In the genomic region with DNA sequence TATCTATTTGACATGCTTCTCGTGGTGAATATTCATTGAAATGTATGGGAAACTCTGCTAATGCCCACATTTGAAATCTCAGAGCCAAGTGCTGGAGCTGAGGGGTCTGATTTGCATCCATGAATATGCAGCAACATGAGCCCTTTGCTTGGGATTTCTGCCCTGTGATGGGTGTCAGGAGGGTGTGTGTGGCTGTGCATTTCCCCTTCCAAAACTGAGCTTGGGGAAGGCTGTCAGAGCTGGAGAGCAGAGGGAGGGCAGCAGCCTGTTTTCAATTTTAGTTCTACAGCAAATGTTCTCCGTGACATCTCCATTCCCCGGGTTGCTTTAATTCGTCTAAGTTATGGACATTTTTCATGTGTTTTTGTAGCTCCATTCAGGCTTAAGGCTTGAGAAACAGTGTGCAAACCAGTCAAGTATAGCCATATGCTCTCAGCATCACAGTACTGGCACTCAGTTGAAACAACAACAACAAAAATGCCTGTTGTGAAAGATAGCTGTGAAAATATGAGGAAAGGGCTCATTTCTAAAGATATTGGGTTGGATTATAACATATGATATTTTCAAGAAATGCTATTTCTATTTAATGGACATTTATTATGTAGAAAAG, we compare ENCODE assay signal across 22 mouse cellular contexts.
A peak's percentile ranks its signal among the peaks of the same experiment; 100 is the strongest.
DNase-seq lines count a peak whose midpoint lies in the region; ATAC-seq and TF ChIP-seq lines count a peak whose summit lies in the region.
"Had no signal": no experiment of that assay in that cellular context is flagged by ENCODE, and none has a peak within 500 bp of the region (broad histone marks: within the 10 kb centered on the region; RNA-seq: fewer than 3 reads in every experiment).

No protein-coding gene starts in this region.

- no peak for TF ChIP-seq POLR2A in brain, embryonic 14.5 days (IDR thresholded peaks at IDR 0.05; ENCODE audit: borderline replicate concordance, extremely low read depth, insufficient read depth, insufficient read length, poor library complexity, severe bottlenecking)

- DNase-seq in forebrain, embryonic 14.5 days (ENCODE audit: low spot score), result peak; percentile 33
- no peak for DNase-seq in midbrain, embryonic 11.5 days (ENCODE audit: low spot score, missing footprints)
- DNase-seq in midbrain, embryonic 10.5 days (ENCODE audit: low spot score), result no peak
- peak; percentile 69 for DNase-seq in brain, embryonic 14.5 days (ENCODE audit: low read depth)
- DNase-seq in embryonic facial prominence, embryonic 14.5 days (ENCODE audit: low spot score), result peak; percentile 73
- DNase-seq: adrenal gland, adult 8-10 months; adrenal gland, postnatal 36 days; cerebellum, adult 11 months; cerebellum, adult 8-10 months; cerebellum, postnatal 14 days; embryo, embryonic 11 days; gastrocnemius, adult 2 months; gastrocnemius, postnatal 25 days; kidney, adult 11 months had no signal

- no peak for TF ChIP-seq CTCF in brain, embryonic 14.5 days (IDR thresholded peaks at IDR 0.05; ENCODE audit: borderline replicate concordance, extremely low read depth, insufficient read depth, insufficient read length)

- WGBS in forebrain, embryonic 14.5 days, result 67% methylated on average over 4 of the region's 4 CpGs
- 70% methylated on average over 4 of the region's 4 CpGs for WGBS in forebrain, embryonic 12.5 days
- 79% methylated on average over 4 of the region's 4 CpGs for WGBS in midbrain, embryonic 11.5 days
- 78% methylated on average over 4 of the region's 4 CpGs for WGBS in midbrain, embryonic 10.5 days
- WGBS in embryonic facial prominence, embryonic 14.5 days, result 38% methylated on average over 4 of the region's 4 CpGs

- H3K4me3 ChIP-seq in forebrain, embryonic 14.5 days (ENCODE audit: low read depth, low read length), result no peak overlapping the region
- no peak overlapping the region for H3K4me3 ChIP-seq in forebrain, embryonic 12.5 days (replicated peaks)
- no peak overlapping the region for H3K4me3 ChIP-seq in midbrain, embryonic 11.5 days (ENCODE audit: low read depth, low read length)
- H3K4me3 ChIP-seq in midbrain, embryonic 10.5 days, result no peak overlapping the region
- no peak overlapping the region for H3K4me3 ChIP-seq in embryonic facial prominence, embryonic 14.5 days (ENCODE audit: low read depth, low read length)
- H3K4me3 ChIP-seq: embryonic facial prominence, embryonic 15.5 days; erythroblast, embryonic 14.5 days; gastrocnemius, adult 2 months; heart, embryonic 12.5 days; hindbrain, embryonic 10.5 days had no signal

- H3K4me2 ChIP-seq in forebrain, embryonic 14.5 days (ENCODE audit: low read length), result no peak overlapping the region
- no peak overlapping the region for H3K4me2 ChIP-seq in forebrain, embryonic 12.5 days
- no peak overlapping the region for H3K4me2 ChIP-seq in midbrain, embryonic 11.5 days
- H3K4me2 ChIP-seq in embryonic facial prominence, embryonic 14.5 days (ENCODE audit: low read depth, low read length), result no peak overlapping the region
- H3K4me2 ChIP-seq: embryonic facial prominence, embryonic 15.5 days; heart, embryonic 12.5 days had no signal

- no peaks in the 10 kb centered on the region for H3K36me3 ChIP-seq in forebrain, embryonic 14.5 days (ENCODE audit: control insufficient read depth, insufficient read depth, low read length)
- no peaks in the 10 kb centered on the region for H3K36me3 ChIP-seq in forebrain, embryonic 12.5 days (replicated peaks)
- H3K36me3 ChIP-seq in midbrain, embryonic 11.5 days (ENCODE audit: control insufficient read depth, insufficient read depth, low read length), result no peaks in the 10 kb centered on the region
- no peaks in the 10 kb centered on the region for H3K36me3 ChIP-seq in midbrain, embryonic 10.5 days
- H3K36me3 ChIP-seq in embryonic facial prominence, embryonic 14.5 days (ENCODE audit: control insufficient read depth, insufficient read depth, low read length), result no peaks in the 10 kb centered on the region
- H3K36me3 ChIP-seq: embryonic facial prominence, embryonic 15.5 days; heart, embryonic 12.5 days; hindbrain, embryonic 10.5 days had no signal

- H3K27me3 ChIP-seq in forebrain, embryonic 14.5 days (replicated peaks; ENCODE audit: control insufficient read depth, insufficient read depth, low read length), result no peaks in the 10 kb centered on the region
- H3K27me3 ChIP-seq in forebrain, embryonic 12.5 days, result no peaks in the 10 kb centered on the region
- H3K27me3 ChIP-seq in midbrain, embryonic 11.5 days (ENCODE audit: control insufficient read depth, insufficient read depth, low read length), result no peaks in the 10 kb centered on the region
- no peaks in the 10 kb centered on the region for H3K27me3 ChIP-seq in midbrain, embryonic 10.5 days (ENCODE audit: low read depth, poor library complexity, severe bottlenecking)
- H3K27me3 ChIP-seq in embryonic facial prominence, embryonic 14.5 days (replicated peaks; ENCODE audit: control insufficient read depth, insufficient read depth, low read length), result no peaks in the 10 kb centered on the region
- H3K27me3 ChIP-seq: embryonic facial prominence, embryonic 15.5 days; heart, embryonic 12.5 days had no signal

- H3K27ac ChIP-seq in forebrain, embryonic 14.5 days (ENCODE audit: low read depth, low read length), result no peak overlapping the region
- H3K27ac ChIP-seq in forebrain, embryonic 12.5 days, result no peak overlapping the region
- no peak overlapping the region for H3K27ac ChIP-seq in midbrain, embryonic 11.5 days (ENCODE audit: low read depth, low read length)
- no peak overlapping the region for H3K27ac ChIP-seq in midbrain, embryonic 10.5 days (replicated peaks)
- H3K27ac ChIP-seq in embryonic facial prominence, embryonic 14.5 days (replicated peaks; ENCODE audit: low read depth, low read length), result no peak overlapping the region
- H3K27ac ChIP-seq: embryonic facial prominence, embryonic 15.5 days; gastrocnemius, adult 2 months; hindbrain, embryonic 10.5 days had no signal

- no peak overlapping the region for H3K9ac ChIP-seq in forebrain, embryonic 14.5 days (ENCODE audit: low read length)
- no peak overlapping the region for H3K9ac ChIP-seq in forebrain, embryonic 12.5 days
- no peak overlapping the region for H3K9ac ChIP-seq in midbrain, embryonic 11.5 days (ENCODE audit: low read length)
- H3K9ac ChIP-seq in embryonic facial prominence, embryonic 14.5 days (ENCODE audit: low read depth, low read length), result no peak overlapping the region
- H3K9ac ChIP-seq: embryonic facial prominence, embryonic 15.5 days; heart, embryonic 12.5 days had no signal

- ATAC-seq in forebrain, embryonic 14.5 days, result no peak
- ATAC-seq in forebrain, embryonic 12.5 days (ENCODE audit: low FRiP score), result no peak
- peak; percentile 67; the same call in 1 of the 2 replicates for ATAC-seq in midbrain, embryonic 11.5 days (ENCODE audit: low FRiP score)
- ATAC-seq in embryonic facial prominence, embryonic 14.5 days (ENCODE audit: low read depth), result no peak
- ATAC-seq in CD4-positive, CD25-positive, alpha-beta regulatory T cell, adult 4 months, result no peak
- ATAC-seq: hindbrain, embryonic 16.5 days; inflammation-experienced regulatory T-cells, adult 6 months had no signal

- H3K4me1 ChIP-seq in forebrain, embryonic 14.5 days (ENCODE audit: control insufficient read depth, insufficient read depth, low read length), result no peaks in the 10 kb centered on the region
- peaks cover 2% of the 10 kb centered on the region; the same call in 1 of the 2 replicates for H3K4me1 ChIP-seq in forebrain, embryonic 12.5 days
- H3K4me1 ChIP-seq in midbrain, embryonic 11.5 days (ENCODE audit: control insufficient read depth, insufficient read depth, low read length), result no peaks in the 10 kb centered on the region
- no peaks in the 10 kb centered on the region for H3K4me1 ChIP-seq in midbrain, embryonic 10.5 days
- peaks cover 14% of the 10 kb centered on the region for H3K4me1 ChIP-seq in embryonic facial prominence, embryonic 14.5 days (ENCODE audit: control insufficient read depth, insufficient read depth, low read length)
- H3K4me1 ChIP-seq: heart, embryonic 12.5 days; hindbrain, embryonic 10.5 days had no signal

- no peaks in the 10 kb centered on the region for H3K9me3 ChIP-seq in forebrain, embryonic 14.5 days (replicated peaks; ENCODE audit: control insufficient read depth, low read length)
- H3K9me3 ChIP-seq in forebrain, embryonic 12.5 days, result no peaks in the 10 kb centered on the region
- H3K9me3 ChIP-seq in midbrain, embryonic 11.5 days (ENCODE audit: control insufficient read depth, low read length), result no peaks in the 10 kb centered on the region
- no peaks in the 10 kb centered on the region for H3K9me3 ChIP-seq in midbrain, embryonic 10.5 days (replicated peaks)
- H3K9me3 ChIP-seq in embryonic facial prominence, embryonic 14.5 days (ENCODE audit: control insufficient read depth, low read length), result no peaks in the 10 kb centered on the region
- H3K9me3 ChIP-seq: embryonic facial prominence, embryonic 15.5 days; heart, embryonic 12.5 days; hindbrain, embryonic 10.5 days had no signal

Comparison
In these comparisons a context has a peak if more than half of its experiments do, and no peak if none do; other contexts are left out.
1. DNase-seq: peak in forebrain, embryonic 14.5 days (single experiment), brain, embryonic 14.5 days (single experiment) and embryonic facial prominence, embryonic 14.5 days (single experiment); none in midbrain, embryonic 11.5 days (single experiment) and midbrain, embryonic 10.5 days (single experiment).